ENCODE assay signal across 11 mouse cellular contexts in the genomic region with DNA sequence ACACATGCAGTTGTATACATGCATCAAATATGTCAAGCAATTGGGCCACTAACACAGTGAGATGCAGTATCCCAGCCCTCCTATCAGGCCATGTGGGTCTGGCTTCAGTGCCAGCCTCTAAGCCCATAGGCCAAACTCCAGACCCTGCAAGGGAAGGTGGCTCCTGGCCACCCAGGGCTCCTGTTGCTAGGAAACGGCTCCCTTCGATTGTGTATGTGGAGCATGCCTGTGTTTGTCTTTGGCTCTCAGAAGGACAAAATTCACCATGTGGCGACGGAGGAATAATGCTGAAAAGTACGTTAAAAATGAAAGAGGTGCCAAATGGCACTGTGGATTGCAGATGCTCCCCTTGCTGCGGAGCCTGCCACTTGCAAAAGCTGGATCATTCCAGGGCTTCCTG.
DNase-seq lines count a peak whose midpoint lies in the region.
"Had no signal": no experiment of that assay in that cellular context is flagged by ENCODE, and none has a peak within 500 bp of the region (broad histone marks: within the 10 kb centered on the region; RNA-seq: fewer than 3 reads in every experiment).

No protein-coding gene starts in this region.

- no peak overlapping the region for H3K4me3 ChIP-seq in hindbrain, embryonic 10.5 days
- no peak overlapping the region for H3K4me3 ChIP-seq in limb, embryonic 10.5 days
- H3K4me3 ChIP-seq: heart, embryonic 15.5 days; kidney, embryonic 15.5 days; limb, embryonic 13.5 days had no signal

- peak; percentile 42 for DNase-seq in layer of hippocampus, adult 11-12 months (ENCODE audit: low spot score)
- no peak for DNase-seq in layer of hippocampus, postnatal 25 days (ENCODE audit: extremely low spot score in 1 of 2, low spot score in 1 of 2)
- peak; percentile 36 for DNase-seq in hindbrain, embryonic 10.5 days (ENCODE audit: low spot score)
- DNase-seq in limb, embryonic 10.5 days (ENCODE audit: low spot score): no peak
- DNase-seq in right cerebral cortex, adult 2 months (ENCODE audit: low spot score in 2 of 2): peak; percentile 13 to 14
- no peak for DNase-seq in adipocyte (ENCODE audit: low spot score)
- DNase-seq in adrenal gland, postnatal 10 days: no peak
- no peak for DNase-seq in gastrocnemius, postnatal 4 days (ENCODE audit: low spot score in 2 of 2)

- no peaks in the 10 kb centered on the region for H3K27me3 ChIP-seq in hindbrain, embryonic 10.5 days (ENCODE audit: insufficient read depth, poor library complexity, severe bottlenecking)
- H3K27me3 ChIP-seq in limb, embryonic 10.5 days (ENCODE audit: low read depth, poor library complexity, severe bottlenecking): no peaks in the 10 kb centered on the region
- H3K27me3 ChIP-seq: heart, embryonic 15.5 days; kidney, embryonic 15.5 days; limb, embryonic 13.5 days had no signal

- no peaks in the 10 kb centered on the region for H3K36me3 ChIP-seq in hindbrain, embryonic 10.5 days
- H3K36me3 ChIP-seq in limb, embryonic 10.5 days: no peaks in the 10 kb centered on the region
- H3K36me3 ChIP-seq: heart, embryonic 15.5 days; kidney, embryonic 15.5 days; limb, embryonic 13.5 days had no signal

- H3K9me3 ChIP-seq in hindbrain, embryonic 10.5 days: no peaks in the 10 kb centered on the region
- no peaks in the 10 kb centered on the region for H3K9me3 ChIP-seq in limb, embryonic 10.5 days (replicated peaks)
- H3K9me3 ChIP-seq: heart, embryonic 15.5 days; kidney, embryonic 15.5 days; limb, embryonic 13.5 days had no signal

- H3K4me1 ChIP-seq in hindbrain, embryonic 10.5 days (replicated peaks): peaks cover 16% of the 10 kb centered on the region
- peaks cover 8% of the 10 kb centered on the region; the same call in 1 of the 2 replicates for H3K4me1 ChIP-seq in limb, embryonic 10.5 days
- H3K4me1 ChIP-seq: heart, embryonic 15.5 days; limb, embryonic 13.5 days had no signal

- H3K27ac ChIP-seq in hindbrain, embryonic 10.5 days: peak overlapping the region; percentile 66; the same call in 1 of the 2 replicates
- H3K27ac ChIP-seq in limb, embryonic 10.5 days: 0 out of 2 replicates have a peak overlapping the region, but pooled peaks have one; percentile 3
- H3K27ac ChIP-seq: heart, embryonic 15.5 days; kidney, embryonic 15.5 days; limb, embryonic 13.5 days had no signal

- 47% methylated on average over 6 of the region's 6 CpGs for WGBS in hindbrain, embryonic 10.5 days
- WGBS in limb, embryonic 10.5 days: 80% methylated on average over 6 of the region's 6 CpGs

Comparison
In these comparisons a context has a peak if more than half of its experiments do, and no peak if none do; other contexts are left out.
1. DNase-seq: peak in layer of hippocampus, adult 11-12 months (single experiment), hindbrain, embryonic 10.5 days (single experiment) and right cerebral cortex, adult 2 months (2 of 2); none in layer of hippocampus, postnatal 25 days (0 of 2), limb, embryonic 10.5 days (single experiment), adipocyte (single experiment), adrenal gland, postnatal 10 days (single experiment) and gastrocnemius, postnatal 4 days (0 of 2).